Mouse (Mus musculus): ENCODE data around the gene Snx1.
A peak's percentile ranks its signal among the peaks of the same experiment; 100 is the strongest.

The Snx1 gene

GRCm38 (mm10) chr9:66126456-66127192 lies at the start of gene Snx1, which contains the start of gene Ciao2a:
Snx1 (minus strand) TSS chr9:66126587.
Ciao2a (plus strand) TSS chr9:66126611.
- peak; percentile 94 for DNase-seq (ENCODE audit: low spot score)

GRCm38 (mm10) chr9:66174985-66175384 lies 48.6 kb upstream of the Snx1 start:
- DNase-seq (ENCODE audit: low spot score): no peak

- no peak for DNase-seq (ENCODE audit: low spot score)
Observed at GRCm38 (mm10) chr9:66173316-66173855, 47.0 kb upstream of the Snx1 start.

- DNase-seq (ENCODE audit: low spot score): no peak
Observed at GRCm38 (mm10) chr9:66171275-66171921, 45.0 kb upstream of the Snx1 start.

GRCm38 (mm10) chr9:66170506-66170905 lies 44.1 kb upstream of the Snx1 start:
- DNase-seq (ENCODE audit: low spot score): no peak

GRCm38 (mm10) chr9:66168233-66168632 lies 41.8 kb upstream of the Snx1 start:
- DNase-seq (ENCODE audit: low spot score): no peak

- DNase-seq (ENCODE audit: low spot score): no peak
Observed at GRCm38 (mm10) chr9:66167222-66167621, 40.8 kb upstream of the Snx1 start.

- no peak for DNase-seq (ENCODE audit: low spot score)
Observed at GRCm38 (mm10) chr9:66162995-66163394, 36.6 kb upstream of the Snx1 start.

- no peak for DNase-seq (ENCODE audit: low spot score)
Observed at GRCm38 (mm10) chr9:66160155-66160554, 33.8 kb upstream of the Snx1 start.

GRCm38 (mm10) chr9:66158885-66159430 lies 32.6 kb upstream of the Snx1 start:
- DNase-seq (ENCODE audit: low spot score): no peak

- DNase-seq (ENCODE audit: low spot score): peak; percentile 92
Observed at GRCm38 (mm10) chr9:66157958-66158830, 31.8 kb upstream of the Snx1 start, which contains the start of gene Dapk2. Dapk2 (plus strand) TSS chr9:66158223.

- DNase-seq (ENCODE audit: low spot score): no peak
Observed at GRCm38 (mm10) chr9:66155534-66155933, 29.1 kb upstream of the Snx1 start.

- DNase-seq (ENCODE audit: low spot score): no peak
Observed at GRCm38 (mm10) chr9:66154013-66154412, 27.6 kb upstream of the Snx1 start.

- no peak for DNase-seq (ENCODE audit: low spot score)
Observed at GRCm38 (mm10) chr9:66153594-66153993, 27.2 kb upstream of the Snx1 start.

GRCm38 (mm10) chr9:66152011-66152410 lies 25.6 kb upstream of the Snx1 start:
- no peak for DNase-seq (ENCODE audit: low spot score)

GRCm38 (mm10) chr9:66146141-66146540 lies 19.8 kb upstream of the Snx1 start:
- no peak for DNase-seq (ENCODE audit: low spot score)

- peak; percentile 67 for DNase-seq (ENCODE audit: low spot score)
Observed at GRCm38 (mm10) chr9:66144248-66144647, 17.9 kb upstream of the Snx1 start.

GRCm38 (mm10) chr9:66142265-66142664 lies 15.9 kb upstream of the Snx1 start:
- no peak for DNase-seq (ENCODE audit: low spot score)

- DNase-seq (ENCODE audit: low spot score): no peak
Observed at GRCm38 (mm10) chr9:66138193-66138592, 11.8 kb upstream of the Snx1 start.

GRCm38 (mm10) chr9:66135967-66136366 lies 9.6 kb upstream of the Snx1 start:
- no peak for DNase-seq (ENCODE audit: low spot score)

GRCm38 (mm10) chr9:66131466-66131865 lies 5.1 kb upstream of the Snx1 start:
- no peak for DNase-seq (ENCODE audit: low spot score)

GRCm38 (mm10) chr9:66127884-66128283 lies 1.5 kb upstream of the Snx1 start:
- no peak for DNase-seq (ENCODE audit: low spot score)

Data from testis, postnatal 10 days (tissue).